Mouse (Mus musculus): Measurements from ENCODE around the gene Ncor2.

GRCm38 (mm10) chr5:125067673-125068072 is 111.3 kb downstream of the Ncor2 start:
- TF ChIP-seq CTCF (IDR thresholded peaks at IDR 0.05; ENCODE audit: extremely low read depth, insufficient read depth, low read length) (no peak), POLR2A (IDR thresholded peaks at IDR 0.05; ENCODE audit: extremely low read depth, insufficient read depth, low read length) (no peak)

Data from cortical plate, adult 2 months (tissue).